Mouse (Mus musculus): ENCODE data around the gene Adgre5. TPM values are rescaled to one million over a fixed set of nuclear protein-coding genes. Genes with fewer than 3 reads are reported as not detected.

Gene Adgre5
- total RNA-seq (2021), result 10 to 100 TPM; 82.7 to 83.4 TPM
- long read RNA-seq, experiment 1, partial matches to known transcripts, result 13 of 28 reads
- long read RNA-seq, experiment 1, other reads (novel, unspliced or antisense), result 6 of 28 reads
- long read RNA-seq, experiment 2, transcript Adgre5-203 (19 exons, 2,867 nt), result major isoform, 11 of 46 reads
- long read RNA-seq, experiment 2, transcript Adgre5-201 (18 exons, 2,986 nt), result minor isoform, 6 of 46 reads
- long read RNA-seq, experiment 2, partial matches to known transcripts, result 17 of 46 reads
- long read RNA-seq, experiment 2, other reads (novel, unspliced or antisense), result 7 of 46 reads

DNA sequence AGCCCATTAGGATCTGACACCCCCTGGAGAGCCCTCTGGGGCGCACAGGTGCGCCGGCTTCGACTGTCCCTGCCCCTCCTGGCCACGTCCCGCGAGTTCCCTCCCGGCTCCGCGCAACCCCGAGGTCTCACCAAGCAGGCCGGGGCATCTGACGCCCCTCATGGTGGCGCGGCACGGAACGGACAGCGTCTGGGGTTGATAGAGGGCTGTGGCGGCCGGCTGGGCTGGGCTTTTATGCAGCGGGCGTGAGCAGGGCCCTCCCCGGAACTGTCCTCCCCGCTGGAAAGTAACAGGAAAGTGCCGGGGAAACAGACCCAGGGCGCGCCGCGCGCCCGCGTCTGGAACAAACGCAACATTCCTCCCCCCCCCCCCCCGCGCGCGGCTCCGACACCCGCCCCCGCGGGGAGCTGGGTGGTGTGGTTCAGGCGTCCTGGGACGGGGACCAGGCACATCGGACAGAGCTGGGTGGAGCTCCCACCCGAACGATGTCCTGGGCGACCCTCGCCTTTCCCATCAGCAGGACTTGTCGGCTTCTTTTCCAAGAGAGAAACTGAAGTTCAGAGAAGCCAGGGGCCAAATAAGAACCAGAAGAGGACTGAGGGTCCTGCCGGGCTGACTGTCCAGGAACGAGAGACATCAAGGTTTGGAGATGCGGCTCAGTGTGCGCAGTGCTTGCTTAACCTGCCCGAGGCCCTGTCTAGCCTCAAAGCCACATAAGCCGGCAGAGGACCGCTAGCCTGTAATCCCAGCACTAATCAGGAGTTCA, at the start of gene Adgre5:
TSS of gene Adgre5 (minus strand) at position 351 of the 766 bp plus-strand sequence.
- peak; percentile 60 to 80 for DNase-seq (ENCODE audit: low spot score in 2 of 2)

DNA sequence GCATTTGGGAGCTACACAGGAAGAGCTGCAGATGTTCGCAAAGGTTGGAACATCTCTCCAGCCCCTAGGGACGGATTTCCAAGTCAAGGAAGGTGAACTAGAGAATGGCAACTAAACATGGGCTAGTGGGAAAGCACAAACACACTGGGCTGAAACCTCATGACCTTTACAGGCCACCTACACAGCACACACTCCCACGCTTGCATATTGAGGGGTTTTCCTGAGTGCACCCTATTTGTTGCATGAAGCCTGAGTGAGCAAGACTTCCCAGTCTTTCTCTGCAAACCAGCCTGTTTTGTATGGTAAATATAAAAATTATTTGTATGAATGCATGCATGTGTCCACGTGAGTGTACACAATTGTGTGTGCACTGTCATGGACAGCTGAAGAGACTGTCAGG, 48.7 kb upstream of the Adgre5 start:
- DNase-seq (ENCODE audit: low spot score in 2 of 2), result no peak

DNA sequence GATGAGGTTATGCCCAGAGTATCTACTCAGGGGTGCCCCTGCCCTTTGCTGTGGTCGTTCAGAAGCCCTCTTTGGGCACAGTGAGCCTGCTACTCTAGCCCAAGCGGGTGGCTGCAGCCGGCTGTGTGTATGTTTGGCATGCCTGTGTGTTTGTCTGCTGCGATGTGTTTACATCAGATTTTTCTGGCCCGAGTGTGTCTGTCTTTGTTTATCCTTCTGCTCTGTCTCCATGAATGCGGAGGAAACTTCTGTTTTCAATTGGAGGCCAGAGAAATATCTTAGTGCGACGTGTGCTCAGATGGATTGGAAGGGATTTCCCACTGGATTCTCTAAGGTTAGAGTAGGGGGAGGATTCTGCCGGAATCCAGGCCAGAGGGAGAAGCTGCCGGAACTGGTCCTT, 43.9 kb upstream of the Adgre5 start:
- DNase-seq (ENCODE audit: low spot score in 2 of 2), result no peak

DNA sequence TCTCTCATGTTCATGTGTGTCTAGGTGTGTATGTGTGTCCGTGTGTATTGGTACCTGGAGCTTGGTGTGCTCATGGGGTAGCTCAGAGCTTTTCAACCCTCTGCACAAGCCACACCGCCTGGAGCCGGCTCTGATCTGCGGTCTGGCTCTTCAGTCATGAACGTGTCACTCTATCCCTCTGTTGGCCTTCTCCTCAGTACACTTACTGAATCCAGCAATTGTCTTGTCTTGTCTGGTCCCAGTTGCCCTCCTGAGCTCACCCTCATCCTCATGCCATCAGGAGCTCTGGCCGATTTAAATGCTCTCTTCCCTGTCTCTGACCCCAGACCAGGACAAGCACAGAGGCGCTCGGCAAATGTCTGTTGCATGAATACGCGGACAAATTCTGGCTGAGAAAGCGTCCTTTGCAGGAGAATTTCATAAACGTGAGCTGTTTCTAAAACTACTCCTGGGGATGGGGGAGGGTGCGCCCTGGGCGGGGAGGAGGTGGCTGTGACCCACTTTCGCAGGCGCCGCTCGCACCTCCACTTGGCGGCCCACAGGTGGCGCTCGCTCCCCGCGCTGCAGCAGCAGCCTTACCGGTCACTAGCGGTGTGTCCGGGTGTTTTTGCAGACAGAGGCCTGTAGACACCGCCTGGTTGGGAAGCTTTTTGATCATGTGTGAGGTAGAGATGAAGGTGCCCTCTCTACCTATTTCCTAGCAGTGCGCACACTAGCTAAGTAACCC, 41.9 kb upstream of the Adgre5 start:
- DNase-seq (ENCODE audit: low spot score in 2 of 2), result peak; percentile 79 to 80

DNA sequence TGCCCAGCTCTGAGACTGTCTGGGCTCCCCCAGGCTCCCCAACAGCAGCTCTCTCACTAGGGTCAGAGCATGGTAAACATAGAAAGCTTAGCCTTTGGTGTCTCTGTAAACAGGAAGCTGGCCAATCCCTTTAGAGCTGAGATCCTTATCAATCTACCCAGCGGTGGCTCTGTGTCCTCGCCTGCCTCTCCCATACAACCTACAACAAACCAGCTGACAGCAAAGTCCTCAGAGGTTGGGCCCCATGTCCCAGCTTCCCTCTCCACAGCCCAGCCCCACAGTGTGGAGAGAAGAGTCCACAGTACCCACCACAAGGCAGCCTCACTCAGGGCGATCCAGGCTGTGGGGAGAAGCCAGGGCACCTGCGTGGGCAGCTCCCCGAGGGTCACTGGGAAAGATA, 38.5 kb upstream of the Adgre5 start:
- no peak for DNase-seq (ENCODE audit: low spot score in 2 of 2)

GRCm38 (mm10) chr8:83778051-83778450, 36.9 kb upstream of the Adgre5 start:
- DNase-seq (ENCODE audit: low spot score in 2 of 2), result no peak

GRCm38 (mm10) chr8:83776632-83777031, 35.5 kb upstream of the Adgre5 start:
- DNase-seq (ENCODE audit: low spot score in 2 of 2), result no peak

DNA sequence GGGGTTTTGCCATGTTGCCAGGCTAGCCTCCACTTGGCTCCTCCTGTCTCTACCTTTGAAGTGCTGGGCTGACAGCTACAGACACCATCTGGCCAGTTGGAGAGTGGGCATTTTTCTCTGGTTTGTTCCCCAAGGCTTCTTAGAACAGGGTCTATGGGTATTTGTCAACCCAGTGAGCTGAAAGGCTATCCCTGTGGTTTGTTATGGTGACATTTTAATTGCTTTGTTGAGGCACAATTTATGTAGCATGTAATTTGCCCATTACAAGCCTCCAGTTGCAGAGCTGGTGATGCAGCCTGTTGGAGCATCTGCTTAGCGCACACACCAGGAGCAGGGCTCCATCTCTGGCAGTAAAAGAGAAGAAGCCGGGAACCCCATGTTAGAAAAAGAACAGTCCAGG, 33.1 kb upstream of the Adgre5 start:
- DNase-seq (ENCODE audit: low spot score in 2 of 2), result no peak

DNA sequence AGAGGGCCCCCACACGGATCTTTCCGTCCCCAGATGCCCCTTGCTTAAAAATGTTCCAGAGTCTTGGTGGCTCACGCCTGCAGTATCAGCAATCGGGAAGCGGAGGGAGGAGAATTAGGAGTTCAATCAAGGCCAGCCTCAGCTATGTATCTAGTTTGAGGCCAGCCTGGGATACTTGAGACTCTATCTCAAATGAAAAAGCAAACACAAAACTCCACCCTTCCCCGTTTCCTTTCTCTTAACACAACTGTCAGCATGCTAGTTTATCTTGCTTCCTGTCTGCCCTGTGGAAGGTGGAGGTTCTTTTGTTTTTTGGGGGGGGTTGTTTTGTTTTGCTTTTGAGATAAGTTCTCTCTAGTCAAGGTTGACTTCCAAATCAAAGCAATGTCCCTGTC, 32.3 kb upstream of the Adgre5 start:
- no peak for DNase-seq (ENCODE audit: low spot score in 2 of 2)

DNA sequence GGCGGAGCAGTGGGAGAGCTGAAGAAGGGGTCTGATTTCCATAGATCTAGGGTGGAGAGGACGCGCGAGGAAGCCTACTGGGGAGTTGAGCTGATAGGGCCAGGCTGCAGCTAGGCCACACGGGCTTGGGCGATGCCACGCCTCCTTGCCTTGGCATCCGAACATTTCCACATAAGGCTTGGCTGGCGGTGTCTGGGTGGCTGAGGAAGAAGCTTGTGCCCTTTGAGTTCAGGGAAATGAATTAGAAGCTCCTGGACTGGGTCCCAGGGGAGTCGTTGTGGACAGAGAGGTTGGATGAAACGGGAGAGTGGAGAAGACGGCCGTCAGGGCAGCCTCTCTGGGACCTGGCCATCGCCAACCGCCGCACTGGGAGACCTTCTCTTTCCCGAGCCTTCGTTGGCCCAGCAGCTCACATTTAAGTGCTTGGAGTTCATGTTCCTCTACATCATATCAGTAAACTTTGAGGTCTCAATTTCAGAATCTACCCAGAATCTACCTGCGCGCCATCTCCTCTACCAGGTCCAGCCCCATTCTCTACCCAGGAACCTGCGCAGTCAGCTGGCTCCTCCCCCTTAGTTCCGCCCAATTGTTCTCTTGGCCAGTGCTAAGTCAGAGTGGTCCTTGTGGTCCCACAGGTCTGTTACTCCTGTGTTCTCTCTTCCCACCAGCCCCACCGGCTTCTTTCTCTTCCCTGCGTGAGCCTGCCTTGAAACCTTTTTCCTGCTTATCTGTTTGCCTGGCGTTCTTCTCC, 31.8 kb upstream of the Adgre5 start:
- DNase-seq (ENCODE audit: low spot score in 2 of 2), result no peak

DNA sequence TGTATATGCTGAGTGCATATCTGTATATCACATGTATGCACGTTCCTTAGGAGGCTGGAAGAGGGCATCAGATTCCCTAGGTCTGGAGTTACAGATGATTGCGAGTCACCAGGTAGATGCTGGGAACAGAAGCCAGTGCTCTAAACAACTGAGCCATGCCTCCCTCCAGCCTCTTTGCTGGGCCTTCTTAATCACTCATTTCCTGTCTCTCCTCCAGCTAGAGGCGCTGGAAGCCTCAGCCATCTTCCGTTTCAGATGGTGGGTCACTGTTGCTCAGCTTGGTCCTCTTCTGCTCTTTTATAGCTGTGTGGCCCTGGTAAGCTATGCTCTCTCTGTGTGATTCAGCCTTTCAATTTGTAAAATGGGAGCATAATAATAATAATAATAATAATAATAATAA, 30.7 kb upstream of the Adgre5 start:
- DNase-seq (ENCODE audit: low spot score in 2 of 2), result no peak

GRCm38 (mm10) chr8:83770669-83771068, 29.5 kb upstream of the Adgre5 start:
- DNase-seq (ENCODE audit: low spot score in 2 of 2), result no peak

- DNase-seq (ENCODE audit: low spot score in 2 of 2), result no peak
Observed at GRCm38 (mm10) chr8:83769720-83770119, 28.6 kb upstream of the Adgre5 start.

DNA sequence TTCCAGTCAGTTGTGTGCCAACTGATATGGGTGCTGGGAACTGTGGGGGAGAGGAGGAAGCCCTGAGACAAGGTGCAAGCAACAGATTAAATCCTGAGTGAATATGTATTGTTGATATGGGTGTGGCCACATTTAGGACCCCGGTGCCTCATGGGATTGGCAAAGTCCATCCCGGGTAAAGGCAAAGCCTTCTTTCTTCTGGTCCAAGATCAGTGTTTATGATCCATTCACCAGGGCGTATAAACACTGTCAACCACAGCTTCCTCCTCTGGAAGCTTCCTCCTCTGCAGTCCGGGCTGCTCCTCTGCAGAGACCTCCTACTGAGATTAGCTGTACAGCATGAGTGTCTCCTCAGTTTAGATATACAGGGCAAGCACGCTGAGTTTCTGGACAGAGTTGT, 27.4 kb upstream of the Adgre5 start:
- no peak for DNase-seq (ENCODE audit: low spot score in 2 of 2)

- no peak for DNase-seq (ENCODE audit: low spot score in 2 of 2)
Observed at GRCm38 (mm10) chr8:83767442-83767841, 26.3 kb upstream of the Adgre5 start.

GRCm38 (mm10) chr8:83765663-83766062, 24.5 kb upstream of the Adgre5 start:
- no peak for DNase-seq (ENCODE audit: low spot score in 2 of 2)

- DNase-seq (ENCODE audit: low spot score in 2 of 2), result no peak
Observed at GRCm38 (mm10) chr8:83764717-83765116, 23.6 kb upstream of the Adgre5 start.

- no peak for DNase-seq (ENCODE audit: low spot score in 2 of 2)
Observed at GRCm38 (mm10) chr8:83764116-83764515, 23.0 kb upstream of the Adgre5 start.

DNA sequence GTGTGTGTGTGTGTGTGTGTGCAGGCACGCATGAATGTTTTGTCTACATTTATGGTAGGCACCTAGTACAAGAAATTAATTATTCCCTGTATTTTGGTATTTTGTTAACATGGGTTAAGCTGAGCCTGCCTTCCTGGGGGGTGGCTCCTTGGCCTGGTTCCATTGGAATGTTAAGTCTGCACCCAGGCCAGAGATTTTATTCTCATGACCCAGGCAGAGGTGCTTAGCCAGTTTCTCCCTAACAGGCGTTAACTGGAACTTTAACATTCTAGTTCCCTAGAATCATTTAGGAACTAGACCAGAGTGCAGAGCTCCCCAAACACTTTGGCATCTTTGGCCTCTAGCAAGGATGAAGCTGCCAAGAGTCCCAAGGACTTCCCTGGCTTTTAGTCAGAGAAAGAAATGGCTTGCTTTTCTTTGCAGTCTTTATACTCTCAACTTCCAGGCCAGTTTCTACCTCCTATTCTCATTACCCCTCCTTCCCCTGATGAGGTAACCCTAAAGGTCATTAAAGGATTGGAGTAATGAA, 18.2 kb upstream of the Adgre5 start:
- no peak for DNase-seq (ENCODE audit: low spot score in 2 of 2)

GRCm38 (mm10) chr8:83758298-83758697, 17.2 kb upstream of the Adgre5 start:
- no peak for DNase-seq (ENCODE audit: low spot score in 2 of 2)

DNA sequence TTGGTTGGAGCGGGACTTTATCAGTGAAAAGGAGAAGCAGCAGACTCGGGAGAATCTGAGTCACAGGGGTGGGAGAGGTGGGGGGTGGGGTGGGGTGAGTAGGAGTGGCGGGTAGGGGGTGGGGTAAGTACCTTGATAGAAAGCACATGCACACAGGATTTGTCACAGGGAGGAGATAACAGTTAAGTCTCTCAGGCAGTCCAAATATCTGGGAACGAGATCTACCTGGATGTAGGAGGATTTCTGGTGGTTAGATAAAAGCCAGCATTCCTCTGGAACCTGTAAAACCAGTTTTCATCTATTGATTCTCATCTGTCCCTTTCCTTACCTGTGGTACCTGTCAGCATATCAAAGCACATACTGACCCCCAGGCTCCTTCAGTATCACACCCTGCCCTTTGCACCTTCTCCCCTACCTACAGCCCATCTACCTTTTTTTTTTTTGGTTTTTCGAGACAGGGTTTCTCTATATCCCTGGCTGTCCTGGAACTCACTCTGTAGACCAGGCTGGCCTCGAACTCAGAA, 16.0 kb upstream of the Adgre5 start:
- DNase-seq (ENCODE audit: low spot score in 2 of 2), result no peak

Measured in gastrocnemius, postnatal 4 days (tissue).